Mouse (Mus musculus): ENCODE results near the gene Taar9. TPM values are rescaled to one million over a fixed set of nuclear protein-coding genes. Genes with fewer than 3 reads are reported as not detected.
"Not testable (repeated sequence)": the region's sequence is repeated elsewhere in the genome, so short reads cannot be mapped to it uniquely, and the experiment has no call there.

Gene Taar9
- total RNA-seq, 2 experiments from 2014 or later, result not detected

- peak; percentile 38 to 39 for DNase-seq (ENCODE audit: low spot score in 2 of 2)
Observed at GRCm38 (mm10) chr10:24080166-24080565, 29.2 kb downstream of the Taar9 start.

GRCm38 (mm10) chr10:24076200-24076599 is 33.1 kb downstream of the Taar9 start, which contains the start of gene Taar8a:
TSS of gene Taar8a (plus strand) at chr10:24076500.
- not testable (repeated sequence) for DNase-seq (ENCODE audit: low spot score in 2 of 2)

DNA sequence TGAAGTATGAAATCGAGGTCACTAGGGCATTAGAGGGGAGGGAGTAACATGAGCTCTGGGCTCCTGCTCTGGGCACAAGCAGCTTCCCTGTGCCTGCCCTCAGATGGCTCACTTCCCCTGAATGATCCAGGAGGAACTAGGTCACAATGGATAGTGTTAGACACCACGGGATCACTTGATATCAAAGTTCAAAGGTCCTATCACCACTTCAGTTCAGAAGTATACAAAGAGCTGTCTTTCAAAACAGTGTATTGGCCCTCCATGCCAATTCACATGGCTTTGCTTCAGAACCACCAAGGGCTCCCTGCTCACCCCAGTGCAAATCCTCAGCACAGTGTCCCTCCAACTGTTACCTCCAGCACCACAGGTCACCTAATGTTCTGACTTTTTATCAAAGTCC is 34.6 kb downstream of the Taar9 start:
- DNase-seq (ENCODE audit: low spot score in 2 of 2), result not testable (repeated sequence)

DNA sequence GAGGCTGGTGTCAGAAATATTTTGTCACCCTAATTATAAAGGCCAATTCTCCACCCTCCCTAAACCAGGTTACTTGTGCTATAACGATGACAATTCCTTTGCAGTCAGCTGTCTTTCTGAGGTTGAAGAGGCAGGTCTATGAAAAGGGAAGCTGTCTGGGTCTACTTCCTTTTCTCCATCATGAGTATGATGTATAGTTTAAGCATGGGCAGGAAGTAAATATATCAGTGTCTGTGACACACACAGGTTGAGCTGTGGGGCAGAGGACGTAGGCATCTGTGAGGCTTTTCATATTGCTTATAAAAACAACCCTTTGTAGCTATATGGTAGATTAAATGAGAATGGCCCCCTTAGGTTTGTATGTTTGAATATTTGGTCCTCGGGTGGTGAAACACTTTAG is 50.3 kb downstream of the Taar9 start:
- no peak for DNase-seq (ENCODE audit: low spot score in 2 of 2)

Other genes with a start within 250 kb of the Taar9 start
- gene Vnn1, start 214.8 kb downstream of the Taar9 start, total RNA-seq (2021), result not detected
- gene Taar1, start 189.2 kb downstream of the Taar9 start, total RNA-seq (2021), result not detected
- gene Taar2, start 171.0 kb downstream of the Taar9 start, total RNA-seq (2021), result not detected
- not detected for gene Taar3, start 160.0 kb downstream of the Taar9 start, total RNA-seq (2021)
- not detected for gene Taar4, start 149.0 kb downstream of the Taar9 start, total RNA-seq (2021)
- gene Taar5, start 138.8 kb downstream of the Taar9 start, total RNA-seq (2021), result not detected
- not detected for gene Taar6, start 123.9 kb downstream of the Taar9 start, total RNA-seq (2021)
- not detected for gene Taar7a, start 116.1 kb downstream of the Taar9 start, total RNA-seq (2021)
- gene Taar7b, start 109.6 kb downstream of the Taar9 start, total RNA-seq (2021), result not detected
- not detected for gene Taar7d, start 82.3 kb downstream of the Taar9 start, total RNA-seq (2021)
- gene Taar7e, start 71.9 kb downstream of the Taar9 start, total RNA-seq (2021), result not detected
- gene Taar7f, start 60.0 kb downstream of the Taar9 start, total RNA-seq (2021), result not detected
- gene Taar8a, start 33.0 kb downstream of the Taar9 start, total RNA-seq (2021), result not detected
- not detected for gene Taar8b, start 17.2 kb downstream of the Taar9 start, total RNA-seq (2021)
- not detected for gene Taar8c, start 7.6 kb downstream of the Taar9 start, total RNA-seq (2021)
- 100 to 1,000 TPM; 136 to 139 TPM for gene Stx7, start 39.8 kb upstream of the Taar9 start, total RNA-seq (2021)
- gene Moxd1, start 114.0 kb upstream of the Taar9 start, total RNA-seq (2021), result 10 to 100 TPM in 1 of 2 experiments, 1 to 10 TPM in 1; 9.6 to 10.3 TPM

Measured in left cerebral cortex, adult 18-20 months (tissue).